ENCODE assay signal across 12 mouse cellular contexts in genomic region chr4:155121222-155121621, GRCm38 (mm10). TPM values are rescaled to one million over a fixed set of nuclear protein-coding genes. Genes with fewer than 3 reads are reported as not detected.
DNase-seq lines count a peak whose midpoint lies in the region; ATAC-seq and TF ChIP-seq lines count a peak whose summit lies in the region.
"Had no signal": no experiment of that assay in that cellular context is flagged by ENCODE, and none has a peak within 500 bp of the region (broad histone marks: within the 10 kb centered on the region; RNA-seq: fewer than 3 reads in every experiment).

No protein-coding gene starts in this region.

- intact Hi-C loops in heart, postnatal 25 days (cut with DNase I), result loop anchor here (10.0 kb wide), 1 partner anchor 124 kb away; the partner anchor contains the start of gene Faap20

- H3K27ac ChIP-seq in embryonic facial prominence, embryonic 14.5 days (replicated peaks; ENCODE audit: low read depth, low read length), result peak overlapping the region; percentile 73
- peak overlapping the region; percentile 56 for H3K27ac ChIP-seq in liver, embryonic 12.5 days

- H3K27me3 ChIP-seq in E14TG2a.4 (ENCODE audit: insufficient read depth, low read length), result no peaks in the 10 kb centered on the region
- no peaks in the 10 kb centered on the region for H3K27me3 ChIP-seq in embryonic facial prominence, embryonic 14.5 days (replicated peaks; ENCODE audit: control insufficient read depth, insufficient read depth, low read length)
- H3K27me3 ChIP-seq in liver, embryonic 12.5 days (replicated peaks), result no peaks in the 10 kb centered on the region

- H3K4me3 ChIP-seq in E14TG2a.4 (replicated peaks; ENCODE audit: low read length), result peak overlapping the region; percentile 10; the same call in 1 of the 2 replicates
- H3K4me3 ChIP-seq in embryonic facial prominence, embryonic 14.5 days (ENCODE audit: low read depth, low read length), result no peak overlapping the region
- no peak overlapping the region for H3K4me3 ChIP-seq in liver, embryonic 12.5 days

- H3K9me3 ChIP-seq in E14TG2a.4 (ENCODE audit: low read length), result no peaks in the 10 kb centered on the region
- peaks cover 17% of the 10 kb centered on the region for H3K9me3 ChIP-seq in embryonic facial prominence, embryonic 14.5 days (ENCODE audit: control insufficient read depth, low read length)
- H3K9me3 ChIP-seq in liver, embryonic 12.5 days (replicated peaks), result no peaks in the 10 kb centered on the region

- H3K36me3 ChIP-seq in E14TG2a.4 (ENCODE audit: insufficient read depth, low read length), result no peaks in the 10 kb centered on the region
- no peaks in the 10 kb centered on the region for H3K36me3 ChIP-seq in embryonic facial prominence, embryonic 14.5 days (ENCODE audit: control insufficient read depth, insufficient read depth, low read length)
- no peaks in the 10 kb centered on the region for H3K36me3 ChIP-seq in liver, embryonic 12.5 days

- ATAC-seq in embryonic facial prominence, embryonic 14.5 days (ENCODE audit: low read depth), result no peak
- ATAC-seq in liver, embryonic 12.5 days, result no peak
- ATAC-seq in erythroblast, adult 5-6 weeks (replicated peaks; ENCODE audit: low FRiP score, poor library complexity, severe bottlenecking), result no peak

- DNase-seq in heart, adult 11 months, result peak; percentile 97
- DNase-seq in heart, postnatal 25 days (ENCODE audit: low spot score), result no peak
- DNase-seq in embryonic facial prominence, embryonic 14.5 days (ENCODE audit: low spot score), result no peak
- no peak for DNase-seq in cerebellum, postnatal 14 days
- DNase-seq in lung, postnatal 25 days (ENCODE audit: low spot score), result no peak
- DNase-seq: adrenal gland, postnatal 10 days; cerebellum, adult 8-10 months; thymus, postnatal 25 days had no signal

- H3K9ac ChIP-seq in embryonic facial prominence, embryonic 14.5 days (ENCODE audit: low read depth, low read length), result no peak overlapping the region
- H3K9ac ChIP-seq in liver, embryonic 12.5 days, result no peak overlapping the region
- H3K9ac ChIP-seq: hindbrain, embryonic 14.5 days had no signal

- no peak for TF ChIP-seq CTCF in E14TG2a.4 (conservative IDR thresholded peaks at IDR 0.05; ENCODE audit: low read length)

- 85% methylated on average over 6 of the region's 6 CpGs for WGBS in embryonic facial prominence, embryonic 14.5 days
- whole genome bisulfite sequencing in liver, embryonic 12.5 days (ENCODE audit: insufficient replicate concordance), result 87% methylated on average over 6 of the region's 6 CpGs

- peaks cover 94% of the 10 kb centered on the region for H3K4me1 ChIP-seq in E14TG2a.4 (replicated peaks; ENCODE audit: low read depth, low read length)
- peaks cover 25% of the 10 kb centered on the region for H3K4me1 ChIP-seq in embryonic facial prominence, embryonic 14.5 days (ENCODE audit: control insufficient read depth, insufficient read depth, low read length)
- H3K4me1 ChIP-seq in liver, embryonic 12.5 days, result peaks cover 87% of the 10 kb centered on the region

- no peak overlapping the region for H3K4me2 ChIP-seq in embryonic facial prominence, embryonic 14.5 days (ENCODE audit: low read depth, low read length)
- H3K4me2 ChIP-seq in liver, embryonic 12.5 days, result no peak overlapping the region
- H3K4me2 ChIP-seq: hindbrain, embryonic 14.5 days had no signal

RNA-seq across cellular contexts. Expression of gene Morn1, which starts 34.8 kb away (rescaled TPM):
- total RNA-seq in heart, postnatal 25 days (2021), result 1 to 10 TPM; 1.1 to 1.3 TPM
- 3.9 and 4.7 TPM in 2 replicates for polyA plus RNA-seq in embryonic facial prominence, embryonic 14.5 days (2014; fragmentation: Nextera tagmentation; extraction: Ambion mirVana)
- 2.0 and 2.1 TPM in 2 replicates for polyA plus RNA-seq in liver, embryonic 12.5 days (2016; fragmentation: Nextera tagmentation; extraction: Ambion mirVana)
- 2.9 TPM in 1 of 2 replicates, not detected in the other for total RNA-seq in erythroblast, adult 5-6 weeks (2015; ENCODE audit: low replicate concordance)
- total RNA-seq in erythroblast, adult 5-6 weeks (2017; ENCODE audit: low replicate concordance), result 0.28 TPM in 1 of 2 replicates, not detected in the other

RNA-seq across cellular contexts. Expression of gene Rer1, which starts 35.0 kb away (rescaled TPM):
- total RNA-seq in heart, postnatal 25 days (2021), result 10 to 100 TPM; 66.1 to 68.7 TPM
- 180 and 187 TPM in 2 replicates for polyA plus RNA-seq in embryonic facial prominence, embryonic 14.5 days (2014; fragmentation: Nextera tagmentation; extraction: Ambion mirVana)
- 107 and 109 TPM in 2 replicates for polyA plus RNA-seq in liver, embryonic 12.5 days (2016; fragmentation: Nextera tagmentation; extraction: Ambion mirVana)
- 27.1 and 49.3 TPM in 2 replicates for total RNA-seq in erythroblast, adult 5-6 weeks (2015; ENCODE audit: low replicate concordance)
- 34.8 and 36.0 TPM in 2 replicates for total RNA-seq in erythroblast, adult 5-6 weeks (2017; ENCODE audit: low replicate concordance)

RNA-seq across cellular contexts. Expression of gene Pex10, which starts 54.4 kb away (rescaled TPM):
- total RNA-seq in heart, postnatal 25 days (2021), result 10 to 100 TPM; 23.9 to 25.7 TPM
- polyA plus RNA-seq in embryonic facial prominence, embryonic 14.5 days (2014; fragmentation: Nextera tagmentation; extraction: Ambion mirVana), result 5.8 and 7.3 TPM in 2 replicates
- polyA plus RNA-seq in liver, embryonic 12.5 days (2016; fragmentation: Nextera tagmentation; extraction: Ambion mirVana), result 10.3 TPM in 2 replicates
- 0.42 and 2.7 TPM in 2 replicates for total RNA-seq in erythroblast, adult 5-6 weeks (2015; ENCODE audit: low replicate concordance)
- 0.42 and 3.6 TPM in 2 replicates for total RNA-seq in erythroblast, adult 5-6 weeks (2017; ENCODE audit: low replicate concordance)

Comparison
In these comparisons a context has a peak if more than half of its experiments do, and no peak if none do; other contexts are left out.
1. RNA of gene Pex10, which starts 54.4 kb away (total RNA-seq): 23.9 to 25.7 TPM in heart, postnatal 25 days; 0.42 to 3.6 TPM in erythroblast, adult 5-6 weeks; every median in the first group is over 4 times any median in the second.